Mouse (Mus musculus) ZHBTc4 (cell line): ENCODE data around the gene Cadm1.

Source experiments
- DNase-seq: peaks from one replicate; pipeline ENCODE4 v3.0.0-alpha.2; 2011; ENCODE audit warnings: low read depth, low spot score

Gene Cadm1

DNA sequence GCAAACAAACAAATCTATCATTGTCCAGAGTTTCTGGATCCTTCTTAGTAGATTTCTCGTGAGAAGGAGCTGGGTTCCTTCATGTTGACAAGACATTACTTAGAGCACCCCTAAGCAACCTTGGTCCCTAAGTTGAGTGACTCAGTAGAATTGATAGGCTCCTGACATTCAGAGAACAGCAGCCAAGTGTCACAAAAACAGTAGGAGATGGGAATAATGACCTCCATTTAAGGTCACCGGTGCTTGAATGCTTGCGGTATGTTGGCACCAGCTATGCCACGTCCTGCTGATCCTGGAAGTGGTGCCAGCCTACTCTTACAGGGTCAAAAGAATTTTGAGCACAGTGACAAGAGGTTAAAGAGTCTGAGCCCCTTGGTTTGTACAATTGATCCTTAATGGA, 139.2 kb downstream of the Cadm1 start:
- DNase-seq, result no peak

DNA sequence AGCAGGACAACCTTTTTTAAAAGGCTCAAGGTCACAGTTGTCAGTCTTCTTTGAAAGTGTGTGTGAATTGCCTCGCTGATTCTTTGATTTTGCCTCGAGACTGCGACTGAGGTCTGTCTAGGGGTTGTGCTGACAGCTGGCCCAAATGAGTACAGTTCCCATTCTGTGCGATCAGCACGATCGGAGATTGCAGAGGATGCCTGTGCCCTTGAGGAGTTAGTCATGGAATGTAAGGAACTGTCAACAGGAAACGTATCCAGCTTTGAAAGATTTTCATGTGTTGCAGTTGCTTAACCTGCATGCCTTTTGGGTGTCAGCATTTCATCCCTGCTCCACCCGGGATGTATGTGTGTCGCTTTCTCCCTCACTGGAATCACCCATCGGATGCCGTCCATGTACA, 141.6 kb downstream of the Cadm1 start:
- DNase-seq, result peak; percentile 3

DNA sequence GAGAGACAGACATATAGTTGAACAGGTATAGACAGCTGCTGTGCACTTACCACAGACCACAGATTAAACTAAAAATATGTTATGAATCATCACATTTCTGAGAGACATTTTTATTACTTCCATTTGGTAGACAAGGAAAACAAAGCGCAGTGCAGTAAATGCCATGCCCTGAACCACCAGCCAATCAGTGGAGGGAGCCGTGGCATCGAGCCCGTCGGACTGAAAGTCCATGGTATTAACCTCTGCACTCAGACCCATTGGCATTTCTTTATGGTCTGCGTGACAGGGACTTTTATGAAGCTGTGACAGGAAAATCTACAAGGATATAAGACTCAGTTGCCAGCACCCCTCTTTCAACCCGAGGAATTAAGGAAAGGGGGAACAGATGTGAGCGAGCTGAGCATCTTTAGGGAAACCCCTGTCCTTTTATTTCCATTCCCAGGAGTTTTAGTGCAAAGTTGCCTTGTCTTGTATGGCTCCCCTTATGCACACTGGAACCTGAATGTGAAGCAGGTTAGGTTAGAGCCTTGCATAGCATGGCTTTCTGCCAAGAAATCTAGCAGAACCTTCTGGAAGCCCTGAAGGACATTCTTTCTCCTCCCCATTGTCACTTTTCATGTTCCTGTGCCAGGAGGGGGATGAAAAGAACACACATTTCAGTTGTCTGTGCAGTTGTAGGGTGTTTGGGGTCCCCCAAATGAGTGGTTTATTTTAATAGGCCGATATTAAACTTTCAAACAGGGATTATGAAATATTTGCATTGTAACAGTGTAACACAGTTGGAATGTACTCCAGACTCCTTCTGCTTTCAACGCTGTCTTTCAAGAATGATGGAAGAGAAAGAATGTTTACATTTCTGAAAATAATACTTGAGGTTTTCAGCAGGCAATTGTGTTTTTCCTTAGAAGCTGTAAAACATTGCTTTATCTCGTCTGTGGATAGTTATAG, 145.1 kb downstream of the Cadm1 start:
- DNase-seq, result no peak

DNA sequence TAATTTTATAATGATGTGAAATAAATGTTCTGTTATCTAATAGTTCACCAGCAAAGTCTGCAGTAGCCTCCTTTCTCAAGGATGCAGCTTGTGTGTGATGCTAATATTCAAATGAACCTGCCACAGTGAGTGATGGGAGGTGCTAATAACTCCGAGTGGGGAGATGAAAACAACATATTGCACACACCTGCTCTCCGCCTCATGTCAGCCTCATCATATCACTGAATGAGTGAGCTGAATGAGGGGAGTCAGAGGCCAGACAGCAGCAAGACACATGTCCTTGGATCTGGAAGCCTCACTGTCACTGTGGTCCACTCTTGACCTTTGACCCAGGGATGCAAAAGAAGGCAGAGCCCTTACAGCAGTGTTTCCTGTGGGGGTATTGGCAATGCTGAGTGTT, 156.9 kb downstream of the Cadm1 start:
- DNase-seq, result no peak

DNA sequence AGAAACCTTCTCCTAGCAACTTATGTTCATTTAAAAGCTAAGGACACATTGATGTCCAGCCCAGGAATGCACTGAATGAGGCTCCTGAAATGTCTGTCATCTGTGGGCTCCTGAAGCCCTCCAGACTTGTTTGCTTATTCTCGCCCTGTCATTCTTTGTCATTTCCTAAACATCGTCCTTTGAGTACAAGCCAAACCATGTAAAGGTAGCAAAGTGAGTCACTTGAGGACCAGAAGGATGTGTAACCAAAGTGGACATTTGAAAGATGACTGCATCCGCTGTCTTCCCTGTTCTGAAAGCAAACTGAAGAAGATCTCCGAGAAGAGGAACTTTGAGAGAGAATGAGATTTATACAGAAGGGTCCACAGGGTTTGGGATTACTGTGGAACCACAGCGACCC, 157.6 kb downstream of the Cadm1 start:
- DNase-seq, result no peak

DNA sequence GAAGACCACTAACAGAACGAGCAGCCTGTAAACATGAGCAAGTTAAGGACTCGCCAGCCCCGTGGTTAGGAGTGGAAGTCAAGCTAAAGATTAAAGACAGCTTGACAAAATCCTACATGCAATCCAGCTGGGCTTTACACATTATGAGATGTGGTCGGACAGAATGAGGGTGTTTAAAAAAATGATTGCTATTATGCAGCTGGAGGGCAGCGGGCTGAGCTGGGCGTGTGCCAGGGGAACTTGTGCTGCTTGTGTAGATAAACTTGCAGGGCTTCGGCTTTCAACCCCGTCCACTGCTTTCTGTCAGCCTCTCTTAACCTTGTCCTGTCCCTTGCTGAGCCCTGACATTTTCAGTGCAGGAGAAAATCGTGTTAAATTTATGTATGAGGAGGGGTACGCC, 158.3 kb downstream of the Cadm1 start:
- DNase-seq, result no peak

DNA sequence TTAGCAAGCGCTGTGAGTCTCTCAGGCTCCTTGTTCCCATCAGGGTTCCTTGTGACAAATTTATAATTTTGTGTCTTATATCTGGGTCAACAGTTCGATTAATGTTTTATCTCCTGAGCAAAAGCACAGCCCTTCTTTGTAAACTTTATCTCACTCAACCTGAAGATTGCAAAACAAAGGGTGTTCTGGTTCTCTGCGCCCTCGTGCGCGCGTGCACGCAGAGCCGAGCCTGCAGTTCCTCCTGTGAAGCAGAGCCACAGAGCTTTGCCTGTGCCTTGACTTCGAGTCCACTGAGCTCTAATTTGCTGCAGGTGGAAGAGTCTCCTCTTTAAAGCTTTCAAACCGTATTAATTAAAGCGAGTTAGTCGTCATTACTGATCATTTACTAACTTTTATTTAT, 162.9 kb downstream of the Cadm1 start:
- DNase-seq, result no peak

DNA sequence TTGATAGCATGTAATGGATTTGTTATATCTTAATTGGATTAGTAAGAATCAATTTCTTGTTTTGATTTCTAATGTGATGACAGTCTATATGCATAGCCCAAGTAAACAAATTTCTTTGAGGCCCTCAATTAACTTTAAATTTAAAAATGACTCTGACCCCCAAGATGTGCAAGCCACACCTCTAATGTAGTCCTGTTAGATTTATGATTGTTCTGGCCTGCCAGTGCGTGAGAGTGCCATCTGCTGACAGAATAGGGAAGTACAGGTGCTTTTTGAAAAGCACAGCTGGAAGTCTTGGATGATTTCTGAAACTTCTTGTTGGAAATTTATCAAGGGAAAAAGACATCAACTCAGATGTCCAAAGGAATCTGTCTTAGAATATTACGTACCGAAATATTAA, 169.1 kb downstream of the Cadm1 start:
- peak; percentile 65 for DNase-seq

DNA sequence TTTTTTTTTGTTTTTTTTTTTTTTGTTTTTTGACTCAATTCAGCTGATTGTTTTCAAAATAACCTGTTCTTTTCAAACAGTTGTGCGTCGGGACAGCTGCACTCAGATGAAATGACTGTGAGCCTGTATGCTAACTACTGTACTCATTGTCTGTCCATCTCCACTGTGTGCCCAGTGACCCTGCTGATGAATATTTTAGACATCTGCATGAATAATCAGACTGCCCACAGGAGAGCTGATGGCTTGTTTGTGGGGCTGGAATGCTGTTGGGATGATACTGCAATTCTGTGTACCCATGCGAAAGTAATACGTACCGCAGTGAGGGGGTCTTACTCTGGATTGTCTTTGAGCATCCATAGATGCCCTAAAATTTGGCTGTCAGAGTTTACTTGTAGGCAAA, 170.0 kb downstream of the Cadm1 start:
- DNase-seq, result no peak

DNA sequence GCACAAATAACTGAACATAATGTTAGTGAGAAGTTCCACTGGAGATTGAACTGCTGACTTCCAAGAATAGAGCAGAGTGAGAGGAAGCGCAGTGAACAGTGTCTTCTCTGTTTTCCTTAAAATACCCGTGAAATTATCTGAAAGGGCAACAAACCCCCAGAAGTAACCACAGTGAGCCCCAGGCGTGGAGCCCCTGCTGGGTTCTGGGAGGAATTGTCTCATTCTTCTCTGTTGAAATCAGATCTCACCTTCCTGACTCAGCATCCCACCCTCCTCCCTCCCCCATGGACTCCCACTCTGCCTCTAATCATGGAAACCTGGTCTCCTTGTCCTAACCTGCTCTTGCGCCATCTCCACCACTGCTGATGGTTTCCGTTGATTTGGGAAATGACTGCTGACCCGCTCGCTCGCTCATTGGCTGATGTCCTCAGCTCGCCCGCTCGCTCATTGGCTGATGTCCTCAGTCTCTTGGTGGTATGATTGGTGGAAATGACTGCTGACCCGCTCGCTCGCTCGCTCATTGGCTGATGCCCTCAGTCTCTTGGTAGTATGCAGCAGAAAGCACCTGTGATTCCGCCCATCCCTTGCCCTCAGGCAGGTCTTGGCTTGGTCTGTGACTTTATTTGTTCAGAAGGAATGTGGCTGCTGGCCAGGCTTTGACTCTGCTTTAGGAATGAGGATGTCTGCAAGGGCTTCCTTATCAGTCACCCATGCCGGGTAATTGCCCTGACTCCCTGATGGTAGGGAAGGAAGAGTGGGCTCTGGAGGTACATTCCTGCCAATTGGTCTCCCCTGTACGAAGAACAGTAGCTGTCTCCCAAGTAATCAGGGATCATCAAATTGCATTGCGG, 173.3 kb downstream of the Cadm1 start:
- DNase-seq, result peak; percentile 75

DNA sequence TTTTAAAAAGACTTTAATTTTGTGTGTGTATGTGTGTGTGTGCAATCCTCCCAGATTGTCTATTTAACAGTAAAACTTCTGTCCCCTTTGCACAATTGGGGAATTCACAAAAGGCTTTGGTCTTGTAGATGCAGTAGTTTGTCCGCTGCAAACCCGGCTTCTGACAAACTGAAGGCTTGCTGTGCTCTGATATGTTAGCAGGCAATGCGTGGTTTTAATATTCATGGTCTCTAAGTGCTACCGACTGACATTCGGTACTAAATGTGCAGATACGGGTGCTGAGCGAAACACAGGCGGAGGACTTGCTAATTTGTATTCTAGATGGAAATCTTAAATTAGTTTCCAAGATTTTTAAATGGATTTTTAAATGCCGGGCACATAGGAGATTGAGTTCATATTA, 176.4 kb downstream of the Cadm1 start:
- DNase-seq, result no peak

DNA sequence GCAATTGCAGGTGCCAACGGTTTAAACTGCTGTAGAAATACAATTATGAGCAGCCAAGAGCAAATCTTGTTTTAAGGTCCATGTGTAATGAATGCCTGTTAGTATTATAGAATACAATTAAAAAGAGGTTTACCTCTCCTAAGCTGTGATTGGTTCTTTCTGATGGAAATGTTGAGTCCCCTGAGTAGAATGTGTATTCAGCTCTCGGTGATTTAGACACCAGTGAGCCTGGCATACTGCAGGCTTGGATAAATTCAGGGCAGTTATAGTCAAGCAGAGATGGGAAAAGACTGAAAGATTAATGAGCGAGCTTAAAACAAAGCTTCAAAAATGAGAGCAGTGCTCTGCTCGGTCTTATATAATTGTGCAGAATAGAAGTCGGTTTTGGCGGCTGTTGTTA, 177.4 kb downstream of the Cadm1 start:
- DNase-seq, result no peak

DNA sequence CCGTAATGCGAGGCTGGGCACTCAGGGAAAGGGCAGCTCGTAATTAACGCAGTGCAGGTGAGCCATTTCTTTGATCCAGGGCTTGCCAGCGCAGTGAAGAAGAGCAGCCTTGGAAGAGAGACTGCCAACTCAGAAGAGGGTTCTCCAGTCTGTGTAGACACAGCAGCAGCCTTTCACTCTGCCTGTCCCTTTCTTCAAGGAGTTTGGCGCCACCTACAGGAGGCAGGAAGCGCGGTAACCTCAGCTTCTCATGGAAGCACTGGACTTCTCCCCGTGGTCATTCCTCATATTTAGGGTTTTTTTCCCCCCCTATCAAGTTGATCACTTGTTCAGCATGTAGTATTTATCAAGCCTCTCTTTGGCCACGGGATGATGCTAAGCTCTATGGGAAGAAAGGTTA, 178.3 kb downstream of the Cadm1 start:
- DNase-seq, result peak; percentile 83

DNA sequence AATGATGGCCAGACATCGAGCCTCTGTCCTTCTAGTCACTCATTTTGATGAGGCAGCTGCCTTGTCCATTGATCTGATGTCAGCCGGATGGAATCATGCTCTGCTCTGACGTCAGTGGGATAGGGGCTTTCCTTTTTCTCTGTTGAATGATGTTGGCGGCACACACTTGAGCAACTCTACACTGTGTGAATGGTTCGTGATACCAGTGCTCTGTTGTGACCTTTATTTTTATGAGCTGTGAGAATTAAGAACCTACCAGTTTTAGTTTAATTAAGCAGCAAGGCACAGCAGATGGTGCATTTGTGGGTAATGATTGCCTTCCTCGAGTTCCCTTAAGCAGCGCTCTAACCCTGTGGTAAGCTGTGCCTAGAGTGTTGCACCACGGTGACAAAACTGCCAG, 181.0 kb downstream of the Cadm1 start:
- no peak for DNase-seq

DNA sequence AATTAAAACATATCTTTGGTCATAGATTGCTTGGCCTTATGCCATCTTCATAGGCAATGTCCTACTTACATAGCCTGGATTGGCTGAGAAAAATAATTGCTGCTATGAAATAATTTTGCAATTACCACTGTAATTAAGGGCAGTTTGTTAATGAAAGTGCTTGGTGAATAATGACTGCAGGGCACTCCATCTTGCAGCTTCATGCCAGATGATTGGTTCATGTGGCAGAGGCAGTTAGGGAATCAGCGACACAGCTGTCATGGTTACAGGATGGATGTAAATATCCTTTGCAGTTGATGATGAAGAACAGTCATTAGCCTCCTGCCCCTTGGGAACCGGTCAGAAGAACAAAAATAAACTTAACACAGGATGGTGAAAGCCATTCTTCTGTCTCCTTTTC, 184.6 kb downstream of the Cadm1 start:
- no peak for DNase-seq

DNA sequence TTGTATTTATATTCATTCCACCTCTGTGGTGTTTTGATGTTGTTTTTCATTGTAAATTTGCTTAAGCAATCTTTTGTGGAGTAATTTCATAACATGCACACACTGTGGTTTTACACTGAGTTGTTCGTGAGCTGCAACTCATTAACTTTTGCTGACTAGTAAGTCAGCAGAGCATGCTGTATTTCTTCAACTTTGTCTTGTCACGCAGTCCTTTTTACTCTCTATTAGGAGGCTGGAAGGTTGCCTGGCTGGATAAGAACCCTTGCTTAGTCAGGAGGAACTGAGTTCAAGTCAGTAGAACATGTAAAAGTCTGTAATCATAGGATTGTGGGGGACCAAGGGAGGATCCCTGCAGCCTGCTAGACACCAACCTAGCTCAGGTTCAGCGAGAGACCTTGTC, 185.4 kb downstream of the Cadm1 start:
- DNase-seq, result no peak

DNA sequence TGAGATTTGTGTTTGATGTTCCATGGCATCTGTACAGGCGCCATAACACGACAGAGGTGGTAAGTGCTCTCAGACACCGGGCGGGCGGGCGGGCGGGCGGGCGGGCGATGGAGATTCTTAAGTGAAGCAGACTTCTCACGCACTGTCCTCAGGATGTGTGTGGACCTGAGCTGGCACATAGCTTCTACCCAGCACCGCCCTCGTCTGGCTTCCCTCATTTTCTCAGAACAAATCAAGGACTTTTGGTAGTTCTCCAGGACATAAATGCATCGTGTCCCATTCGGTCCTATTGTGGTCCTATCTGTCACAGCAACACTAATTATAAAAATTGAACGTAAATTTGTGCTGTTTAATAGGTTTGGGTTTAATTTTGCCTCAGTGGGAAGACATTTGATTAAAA, 186.9 kb downstream of the Cadm1 start:
- no peak for DNase-seq

DNA sequence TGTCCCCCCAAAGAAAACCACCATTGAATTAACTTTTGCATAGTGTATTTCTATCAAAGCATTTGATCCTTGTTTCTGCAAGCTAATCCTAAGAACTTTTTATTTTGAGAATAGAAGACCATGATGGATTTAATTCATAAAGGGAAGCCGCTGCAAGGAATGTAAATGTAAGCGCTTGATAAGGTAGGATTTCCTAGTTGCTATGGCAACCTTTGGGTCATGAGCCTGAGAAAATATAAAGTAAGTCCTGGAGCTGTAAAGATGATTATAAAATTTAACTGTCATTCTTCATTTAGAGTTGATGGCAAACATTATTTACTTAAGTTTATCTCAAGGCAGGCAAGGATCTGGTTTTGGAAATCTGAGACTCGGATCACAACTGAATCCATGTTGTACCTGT, 197.6 kb downstream of the Cadm1 start:
- no peak for DNase-seq

DNA sequence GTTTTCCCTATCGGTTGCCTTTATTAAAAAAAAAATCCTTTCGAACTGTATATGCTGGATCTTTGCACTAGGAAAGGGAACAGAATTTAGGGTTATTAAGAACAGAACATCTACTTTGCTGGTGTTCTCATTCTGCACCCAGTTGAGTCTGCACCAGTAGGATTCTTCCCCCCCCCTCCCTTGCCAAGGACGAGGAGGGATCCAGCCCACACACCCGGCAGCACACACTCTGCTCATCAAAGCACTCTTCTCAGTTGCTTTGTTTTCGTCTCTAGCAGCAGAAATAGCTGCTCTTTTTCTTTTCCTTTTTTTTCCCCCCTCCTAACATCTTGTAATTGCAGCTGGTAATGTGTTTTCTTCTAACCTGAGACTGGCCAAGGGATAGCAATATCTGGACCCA, 198.9 kb downstream of the Cadm1 start:
- DNase-seq, result no peak

DNA sequence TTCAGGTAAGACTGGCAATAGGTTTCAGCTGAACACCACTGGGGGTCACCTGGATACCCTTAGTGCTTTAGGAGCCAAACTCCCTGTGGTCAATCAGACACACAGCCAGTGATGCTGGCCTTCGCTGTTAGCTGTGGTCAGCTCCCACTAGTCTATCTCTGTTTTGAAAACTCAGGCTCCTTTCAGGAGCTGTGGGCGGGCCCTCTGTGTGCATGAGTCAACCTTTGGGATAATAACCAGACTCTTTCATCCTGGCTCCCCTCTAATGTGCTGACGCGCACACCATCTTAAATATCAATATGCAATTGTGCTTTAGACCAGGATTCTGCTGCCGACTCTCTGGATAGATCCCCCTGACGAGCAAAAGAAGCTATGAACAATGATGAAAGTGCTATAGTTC, 200.3 kb downstream of the Cadm1 start:
- DNase-seq, result no peak

DNA sequence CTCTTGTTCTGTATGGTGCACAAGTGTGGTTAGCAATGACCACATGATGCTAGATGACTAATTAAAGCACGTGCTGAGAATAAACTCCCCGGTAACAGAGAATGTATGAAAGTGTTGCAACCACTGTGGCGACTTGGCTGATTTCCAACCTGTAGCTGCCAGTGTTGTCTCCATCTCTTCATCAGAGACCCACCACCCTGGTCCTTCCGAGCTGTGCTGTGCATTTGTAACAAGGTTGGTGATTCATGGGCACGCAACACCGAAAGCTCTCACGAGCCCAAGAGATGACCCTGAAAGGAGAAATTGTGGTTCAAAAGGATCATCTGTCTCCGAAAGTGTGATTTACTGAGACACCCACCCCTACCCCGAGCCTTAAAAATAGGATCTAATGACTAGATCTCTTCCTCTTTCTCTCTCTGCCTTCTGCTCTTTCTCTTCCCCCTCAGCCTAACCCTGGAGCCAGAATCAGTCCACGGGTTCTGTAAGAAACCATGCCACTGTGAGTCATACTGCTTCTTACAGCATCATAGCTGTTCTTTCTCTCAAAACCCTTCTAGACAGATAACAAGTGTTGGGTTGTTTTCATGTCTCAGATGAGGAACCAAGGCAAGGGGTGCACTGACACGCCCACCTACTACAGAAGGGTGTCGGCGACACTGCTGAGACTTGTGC, 203.9 kb downstream of the Cadm1 start:
- no peak for DNase-seq

DNA sequence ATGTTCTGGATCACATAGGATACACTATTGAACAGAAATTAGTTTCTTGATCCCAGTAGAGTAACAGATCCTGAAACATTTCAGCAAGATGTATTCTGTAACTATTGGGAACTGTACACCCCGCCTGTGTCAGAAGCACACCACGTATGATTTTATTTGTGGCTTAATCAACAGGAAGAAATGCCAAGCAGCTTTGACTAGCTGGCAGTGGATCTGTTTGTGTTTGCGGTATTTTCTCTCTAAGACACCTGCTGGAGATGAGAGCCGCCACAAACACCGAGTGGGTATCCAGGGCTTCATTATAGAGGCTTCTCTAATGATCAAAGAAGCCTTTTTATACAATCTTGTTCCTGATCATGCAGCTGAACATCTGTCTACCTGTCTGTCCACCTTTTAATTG, 204.9 kb downstream of the Cadm1 start:
- no peak for DNase-seq
